Mouse (Mus musculus): ENCODE results near the gene Fam189a2. TPM values are rescaled to one million over a fixed set of nuclear protein-coding genes. Genes with fewer than 3 reads are reported as not detected.

The Fam189a2 gene
- polyA plus RNA-seq, 1 experiment from 2014 or later: 1.7 TPM

DNA sequence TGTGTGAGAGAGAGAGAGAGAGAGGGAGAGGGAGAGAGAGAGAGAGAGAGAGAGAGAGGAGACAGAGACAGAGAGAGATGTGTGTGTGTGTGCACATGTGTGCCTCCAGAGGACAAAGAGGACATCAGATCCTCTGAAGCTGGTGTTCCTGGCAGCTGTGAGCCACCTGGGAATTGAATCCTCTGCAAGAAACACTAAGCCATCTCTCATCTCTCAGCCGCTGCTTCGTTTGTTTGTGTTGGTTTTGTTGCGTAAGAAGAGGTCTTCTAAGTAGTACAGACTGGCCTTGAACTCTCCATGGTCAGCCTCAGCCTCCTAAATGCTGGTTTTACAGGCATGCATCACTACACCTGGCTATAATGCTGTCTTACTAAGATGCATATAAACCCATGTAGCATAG is 12.9 kb downstream of the Fam189a2 start:
- Histone ChIP-seq H3K27ac (ENCODE audit: low read length) (peak overlapping the region; percentile 51), H3K9ac (replicated peaks; ENCODE audit: low read length) (0 out of 2 replicates have a peak overlapping the region, but pooled peaks have one; percentile 10), H3K4me2 (replicated peaks; ENCODE audit: low read depth, low read length) (no peak overlapping the region), H3K36me3 (ENCODE audit: insufficient read depth, low read length) (no peaks in the 10 kb centered on the region), H3K9me3 (ENCODE audit: low read length) (no peaks in the 10 kb centered on the region), H3K4me3 (ENCODE audit: low read length) (no peak overlapping the region), H3K27me3 (ENCODE audit: insufficient read depth, low read length) (no peaks in the 10 kb centered on the region), H3K4me1 (ENCODE audit: insufficient read depth, low read length) (peaks cover 17% of the 10 kb centered on the region)
- 40% methylated on average over 3 of the region's 3 CpGs for WGBS
- ATAC-seq (ENCODE audit: low FRiP score, low TSS enrichment): no peak

DNA sequence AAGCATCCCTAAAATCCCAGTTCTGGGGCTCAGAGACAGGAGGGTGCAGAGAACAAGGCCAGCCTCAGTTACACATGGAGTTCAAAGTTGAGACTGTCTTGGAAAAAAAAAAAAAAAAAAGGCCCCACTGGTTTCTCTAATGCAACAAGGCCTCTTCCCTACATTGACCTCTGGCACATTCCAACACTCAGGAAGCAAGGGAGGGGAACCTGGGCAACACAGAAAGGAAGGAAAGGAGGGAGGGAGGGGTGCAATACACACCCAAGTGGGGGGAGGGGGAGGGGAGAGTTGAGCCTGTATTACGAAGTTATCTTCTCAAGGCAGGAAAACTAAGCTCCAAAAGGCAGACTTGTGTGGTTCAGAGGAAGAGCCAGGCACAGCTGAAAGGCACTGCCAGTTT is 13.4 kb downstream of the Fam189a2 start:
- H3K9me3 ChIP-seq (ENCODE audit: low read length): peaks cover 3% of the 10 kb centered on the region; the same call in 1 of the 2 replicates
- H3K4me2 ChIP-seq (replicated peaks; ENCODE audit: low read depth, low read length): no peak overlapping the region
- no peaks in the 10 kb centered on the region for H3K27me3 ChIP-seq (ENCODE audit: insufficient read depth, low read length)
- peaks cover 17% of the 10 kb centered on the region for H3K4me1 ChIP-seq (ENCODE audit: insufficient read depth, low read length)
- WGBS: 13% methylated on average over 1 of the region's 1 CpGs
- peak overlapping the region; percentile 71 for H3K27ac ChIP-seq (ENCODE audit: low read length)
- H3K36me3 ChIP-seq (ENCODE audit: insufficient read depth, low read length): no peaks in the 10 kb centered on the region
- peak; percentile 78 for ATAC-seq (ENCODE audit: low FRiP score, low TSS enrichment)
- no peak overlapping the region for H3K9ac ChIP-seq (replicated peaks; ENCODE audit: low read length)
- H3K4me3 ChIP-seq (ENCODE audit: low read length): no peak overlapping the region

GRCm38 (mm10) chr19:24016706-24017386 is 14.0 kb downstream of the Fam189a2 start:
- WGBS: 48% methylated on average over 3 of the region's 3 CpGs
- Histone ChIP-seq H3K9ac (replicated peaks; ENCODE audit: low read length) (no peak overlapping the region), H3K9me3 (ENCODE audit: low read length) (peaks cover 6% of the 10 kb centered on the region), H3K27ac (ENCODE audit: low read length) (peak overlapping the region; percentile 71), H3K4me3 (ENCODE audit: low read length) (no peak overlapping the region), H3K4me2 (replicated peaks; ENCODE audit: low read depth, low read length) (no peak overlapping the region), H3K36me3 (ENCODE audit: insufficient read depth, low read length) (no peaks in the 10 kb centered on the region), H3K4me1 (ENCODE audit: insufficient read depth, low read length) (peaks cover 17% of the 10 kb centered on the region), H3K27me3 (ENCODE audit: insufficient read depth, low read length) (no peaks in the 10 kb centered on the region)
- ATAC-seq (ENCODE audit: low FRiP score, low TSS enrichment): peak; percentile 79

- H3K27me3 ChIP-seq (ENCODE audit: insufficient read depth, low read length): no peaks in the 10 kb centered on the region
- H3K36me3 ChIP-seq (ENCODE audit: insufficient read depth, low read length): no peaks in the 10 kb centered on the region
- H3K9me3 ChIP-seq (ENCODE audit: low read length): peaks cover 8% of the 10 kb centered on the region
- no peak for ATAC-seq (ENCODE audit: low FRiP score, low TSS enrichment)
- 55% methylated on average over 3 of the region's 3 CpGs for WGBS
- no peak overlapping the region for H3K9ac ChIP-seq (replicated peaks; ENCODE audit: low read length)
- H3K4me1 ChIP-seq (ENCODE audit: insufficient read depth, low read length): peaks cover 17% of the 10 kb centered on the region
- no peak overlapping the region for H3K4me2 ChIP-seq (replicated peaks; ENCODE audit: low read depth, low read length)
- no peak overlapping the region for H3K4me3 ChIP-seq (ENCODE audit: low read length)
- H3K27ac ChIP-seq (ENCODE audit: low read length): peak overlapping the region; percentile 36; the same call in 1 of the 2 replicates
Measured at GRCm38 (mm10) chr19:24013241-24013640, 17.6 kb downstream of the Fam189a2 start.

DNA sequence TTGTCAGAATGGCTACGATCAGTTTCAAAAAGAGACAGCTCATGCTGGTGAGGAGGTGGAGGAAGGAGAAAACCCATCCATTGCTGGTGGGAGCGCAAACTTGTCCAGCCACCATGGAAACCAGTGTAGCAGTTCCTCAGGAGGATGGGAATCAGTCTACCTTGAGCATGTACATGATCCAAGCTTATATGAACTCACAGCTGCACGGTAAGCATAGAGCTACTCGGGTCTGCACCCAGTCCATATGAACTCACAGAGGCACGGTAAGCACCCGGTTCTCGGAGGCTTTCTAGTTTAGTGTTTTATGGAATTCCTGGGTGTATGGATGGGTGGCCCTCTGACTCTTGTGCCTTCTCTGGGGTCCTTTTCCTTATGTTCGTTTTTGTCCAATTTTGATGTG is 18.3 kb downstream of the Fam189a2 start:
- H3K4me1 ChIP-seq (ENCODE audit: insufficient read depth, low read length): peaks cover 10% of the 10 kb centered on the region
- H3K36me3 ChIP-seq (ENCODE audit: insufficient read depth, low read length): no peaks in the 10 kb centered on the region
- no peak overlapping the region for H3K4me3 ChIP-seq (ENCODE audit: low read length)
- H3K4me2 ChIP-seq (replicated peaks; ENCODE audit: low read depth, low read length): no peak overlapping the region
- WGBS: 93% methylated on average over 8 of the region's 8 CpGs
- no peak overlapping the region for H3K27ac ChIP-seq (ENCODE audit: low read length)
- H3K27me3 ChIP-seq (ENCODE audit: insufficient read depth, low read length): no peaks in the 10 kb centered on the region
- H3K9me3 ChIP-seq (ENCODE audit: low read length): peaks cover 8% of the 10 kb centered on the region
- no peak overlapping the region for H3K9ac ChIP-seq (replicated peaks; ENCODE audit: low read length)
- ATAC-seq (ENCODE audit: low FRiP score, low TSS enrichment): no peak

- ATAC-seq (ENCODE audit: low FRiP score, low TSS enrichment): no peak
- Histone ChIP-seq H3K9me3 (ENCODE audit: low read length) (peaks cover 8% of the 10 kb centered on the region), H3K9ac (replicated peaks; ENCODE audit: low read length) (no peak overlapping the region), H3K36me3 (ENCODE audit: insufficient read depth, low read length) (no peaks in the 10 kb centered on the region), H3K27ac (ENCODE audit: low read length) (no peak overlapping the region), H3K4me1 (ENCODE audit: insufficient read depth, low read length) (no peaks in the 10 kb centered on the region), H3K4me2 (replicated peaks; ENCODE audit: low read depth, low read length) (no peak overlapping the region), H3K4me3 (ENCODE audit: low read length) (no peak overlapping the region), H3K27me3 (ENCODE audit: insufficient read depth, low read length) (no peaks in the 10 kb centered on the region)
- WGBS: 66% methylated on average over 4 of the region's 4 CpGs
Measured at GRCm38 (mm10) chr19:24007638-24008360, 23.0 kb downstream of the Fam189a2 start.

GRCm38 (mm10) chr19:24007002-24007637 is 23.7 kb downstream of the Fam189a2 start:
- no peak for ATAC-seq (ENCODE audit: low FRiP score, low TSS enrichment)
- Histone ChIP-seq H3K4me3 (ENCODE audit: low read length) (no peak overlapping the region), H3K36me3 (ENCODE audit: insufficient read depth, low read length) (no peaks in the 10 kb centered on the region), H3K27me3 (ENCODE audit: insufficient read depth, low read length) (no peaks in the 10 kb centered on the region), H3K27ac (ENCODE audit: low read length) (no peak overlapping the region), H3K4me2 (replicated peaks; ENCODE audit: low read depth, low read length) (no peak overlapping the region), H3K4me1 (ENCODE audit: insufficient read depth, low read length) (no peaks in the 10 kb centered on the region), H3K9ac (replicated peaks; ENCODE audit: low read length) (no peak overlapping the region), H3K9me3 (ENCODE audit: low read length) (peaks cover 4% of the 10 kb centered on the region; the same call in 1 of the 2 replicates)
- 91% methylated on average over 10 of the region's 10 CpGs for WGBS

DNA sequence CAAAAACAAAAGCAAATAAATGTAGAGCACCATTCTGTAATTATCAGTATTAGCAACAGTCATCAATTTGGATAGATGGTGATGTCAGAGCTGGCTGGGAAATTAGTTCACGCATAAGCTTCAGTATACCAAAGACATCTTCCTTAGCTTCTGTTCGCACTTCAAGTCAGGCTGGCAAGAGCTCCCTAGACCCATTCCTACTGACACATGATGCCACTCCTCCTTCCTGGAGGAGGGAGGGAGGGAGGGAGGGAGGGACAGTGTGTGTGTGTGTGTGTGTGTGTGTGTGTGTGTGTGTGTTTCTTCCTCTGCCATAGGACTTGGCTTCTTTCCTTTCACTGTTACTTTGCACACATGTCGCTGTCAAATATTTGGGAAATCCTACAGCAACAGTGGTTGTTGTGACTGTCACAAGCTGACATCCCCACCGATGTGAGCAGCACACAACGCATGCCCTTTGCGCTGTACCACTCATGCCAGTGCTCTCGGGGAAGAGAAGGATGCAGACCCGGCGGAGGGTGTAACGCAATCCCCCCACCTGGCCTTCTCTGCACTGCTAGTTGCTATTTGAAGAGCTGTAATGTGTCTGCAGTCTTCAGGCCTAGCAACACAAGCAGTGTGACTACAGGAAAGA is 34.9 kb downstream of the Fam189a2 start:
- 57% methylated on average over 10 of the region's 10 CpGs for WGBS

DNA sequence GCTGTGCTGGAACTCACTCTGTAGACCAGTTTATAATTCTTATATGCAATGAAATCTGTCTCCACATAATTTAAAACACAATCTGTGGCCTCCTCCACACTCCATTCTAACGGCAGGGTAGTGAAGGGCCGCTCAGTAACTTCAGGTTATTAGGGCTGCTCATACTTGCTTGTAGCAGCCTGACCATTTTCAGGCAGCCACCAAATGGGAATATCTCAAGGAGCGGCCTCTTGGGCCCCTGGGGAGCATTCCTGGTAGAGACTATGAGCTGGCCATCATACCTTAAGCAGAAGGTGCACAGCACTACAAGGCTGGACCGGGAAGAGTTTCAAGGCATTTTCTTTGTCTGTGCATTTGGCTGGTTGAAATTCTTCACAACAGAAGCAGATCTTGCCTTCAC is 42.7 kb downstream of the Fam189a2 start:
- Histone ChIP-seq H3K27me3 (ENCODE audit: insufficient read depth, low read length) (no peaks in the 10 kb centered on the region), H3K4me2 (replicated peaks; ENCODE audit: low read depth, low read length) (no peak overlapping the region), H3K36me3 (ENCODE audit: insufficient read depth, low read length) (no peaks in the 10 kb centered on the region), H3K4me1 (ENCODE audit: insufficient read depth, low read length) (no peaks in the 10 kb centered on the region), H3K9me3 (ENCODE audit: low read length) (no peaks in the 10 kb centered on the region), H3K4me3 (ENCODE audit: low read length) (no peak overlapping the region), H3K9ac (replicated peaks; ENCODE audit: low read length) (no peak overlapping the region), H3K27ac (ENCODE audit: low read length) (no peak overlapping the region)
- ATAC-seq (ENCODE audit: low FRiP score, low TSS enrichment): no peak
- 81% methylated on average over 4 of the region's 4 CpGs for WGBS

More for the DNA sequence above, 34.9 kb downstream of the Fam189a2 start:
- Histone ChIP-seq H3K9ac (replicated peaks; ENCODE audit: low read length) (no peak overlapping the region), H3K9me3 (ENCODE audit: low read length) (no peaks in the 10 kb centered on the region), H3K4me2 (replicated peaks; ENCODE audit: low read depth, low read length) (no peak overlapping the region), H3K36me3 (ENCODE audit: insufficient read depth, low read length) (no peaks in the 10 kb centered on the region), H3K27ac (ENCODE audit: low read length) (no peak overlapping the region), H3K4me1 (ENCODE audit: insufficient read depth, low read length) (no peaks in the 10 kb centered on the region; the same call in 1 of the 2 replicates), H3K27me3 (ENCODE audit: insufficient read depth, low read length) (no peaks in the 10 kb centered on the region), H3K4me3 (ENCODE audit: low read length) (no peak overlapping the region)
- ATAC-seq (ENCODE audit: low FRiP score, low TSS enrichment): 0 out of 2 replicates have a peak, but pooled peaks have one; percentile 39
